Mouse (Mus musculus) thymus, postnatal 4 days (tissue): ENCODE data around the gene Fam84a.

ENCODE experiments used
- DNase-seq: peaks from one replicate; pipeline ENCODE4 v3.0.0; 2021

Fam84a gene

GRCm38 (mm10) chr12:14151921-14152320 is at the start of gene Fam84a:
Fam84a (minus strand) TSS chr12:14152054.
- DNase-seq, result peak; percentile 17

- DNase-seq, result no peak
These were observed 43.6 kb upstream of the Fam84a start for GRCm38 (mm10) chr12:14195479-14195878.

GRCm38 (mm10) chr12:14186689-14187195 is 34.9 kb upstream of the Fam84a start:
- DNase-seq, result no peak

- DNase-seq, result no peak
These were observed 13.9 kb upstream of the Fam84a start for GRCm38 (mm10) chr12:14165713-14166112.

- DNase-seq, result no peak
These were observed 13.1 kb upstream of the Fam84a start for GRCm38 (mm10) chr12:14164936-14165335.

- DNase-seq, result peak; percentile 4
These were observed 572 bp upstream of the Fam84a start for GRCm38 (mm10) chr12:14152426-14152825.

- DNase-seq, result peak; percentile 3
These were observed 770 bp downstream of the Fam84a start for GRCm38 (mm10) chr12:14150936-14151631.

- peak; percentile 4 for DNase-seq
These were observed 1.3 kb downstream of the Fam84a start for GRCm38 (mm10) chr12:14150568-14150909.

- peak; percentile 12 for DNase-seq
These were observed 1.8 kb downstream of the Fam84a start for GRCm38 (mm10) chr12:14149843-14150567.

GRCm38 (mm10) chr12:14149022-14149842 is 2.6 kb downstream of the Fam84a start:
- DNase-seq, result peak; percentile 3

GRCm38 (mm10) chr12:14137046-14137445 is 14.8 kb downstream of the Fam84a start:
- DNase-seq, result no peak

- no peak for DNase-seq
These were observed 37.1 kb downstream of the Fam84a start for GRCm38 (mm10) chr12:14114730-14115129.

GRCm38 (mm10) chr12:14096944-14097343 is 54.9 kb downstream of the Fam84a start:
- no peak for DNase-seq
